ENCODE assay signal across 8 mouse cellular contexts in the genomic region with DNA sequence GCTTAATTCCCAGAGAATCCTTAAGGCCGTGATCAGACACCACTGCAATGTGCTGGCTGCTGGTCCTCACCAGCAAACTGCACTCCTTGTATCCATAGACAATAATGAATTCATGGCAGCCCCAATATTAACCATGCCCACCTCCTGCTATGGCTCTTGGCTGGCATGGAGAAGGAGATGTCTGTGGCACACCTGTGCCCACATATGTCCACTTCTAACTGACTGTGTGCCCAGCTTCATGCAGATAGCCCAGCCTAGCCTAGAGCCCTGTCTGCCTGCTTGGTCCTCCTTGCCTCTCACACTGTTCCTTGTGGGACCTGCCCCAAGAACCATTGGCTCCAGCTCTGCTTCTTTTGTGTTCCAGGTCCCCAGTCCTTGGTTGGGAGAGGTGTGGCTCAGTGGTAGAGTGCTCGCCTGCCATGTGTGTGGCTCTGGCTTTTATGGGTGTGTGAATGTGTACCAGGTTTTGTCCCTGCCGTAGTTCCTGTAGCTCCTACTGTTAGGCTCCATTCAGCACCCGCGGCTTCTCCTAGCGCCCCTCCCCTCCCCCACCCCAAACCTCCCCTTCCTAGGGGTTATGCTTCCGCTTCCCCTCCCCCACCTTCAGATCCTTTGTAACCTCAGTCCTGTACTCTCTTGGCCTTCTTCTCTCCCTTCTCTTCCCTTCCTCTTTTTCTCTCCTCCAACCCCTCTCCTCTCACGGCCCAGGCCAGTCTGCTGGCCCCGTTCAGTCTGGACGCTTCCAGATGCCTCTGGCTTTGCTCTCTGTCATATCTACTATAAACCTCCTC. TPM values are rescaled to one million over a fixed set of nuclear protein-coding genes. Genes with fewer than 3 reads are reported as not detected.
DNase-seq lines count a peak whose midpoint lies in the region; ATAC-seq and TF ChIP-seq lines count a peak whose summit lies in the region.

No protein-coding gene starts in this region.

- peaks cover 51% of the 10 kb centered on the region for H3K4me1 ChIP-seq in bone marrow macrophage, adult 2 months (ENCODE audit: control insufficient read depth, insufficient read depth, low read length)
- no peaks in the 10 kb centered on the region; the same call in none of the 2 replicates for H3K4me1 ChIP-seq in small intestine, adult 2 months (ENCODE audit: control insufficient read depth, insufficient read depth, insufficient read length, low read length)
- no peaks in the 10 kb centered on the region for H3K4me1 ChIP-seq in hindbrain, embryonic 11.5 days (replicated peaks; ENCODE audit: control insufficient read depth, insufficient read depth, low read length)

- H3K9ac ChIP-seq in hindbrain, embryonic 11.5 days (ENCODE audit: low read depth, low read length): no peak overlapping the region

- 70% methylated on average over 10 of the region's 10 CpGs for WGBS in small intestine, adult 2 months
- 43% methylated on average over 10 of the region's 10 CpGs for WGBS in hindbrain, embryonic 11.5 days

- no peak for DNase-seq in layer of hippocampus, adult 2 months (ENCODE audit: low spot score in 2 of 2)
- DNase-seq in layer of hippocampus, adult 11-12 months (ENCODE audit: low spot score): no peak
- no peak for DNase-seq in urinary bladder, postnatal 10 days (ENCODE audit: low spot score)
- no peak for DNase-seq in frontal cortex, postnatal 14 days (ENCODE audit: low spot score in 2 of 2)
- no peak for DNase-seq in hindbrain, embryonic 11.5 days (ENCODE audit: low spot score)

- no peak overlapping the region for H3K4me3 ChIP-seq in layer of hippocampus, adult 2 months
- H3K4me3 ChIP-seq in bone marrow macrophage, adult 2 months (ENCODE audit: insufficient read depth, low read length): peak overlapping the region; percentile 69
- no peak overlapping the region for H3K4me3 ChIP-seq in small intestine, adult 2 months (ENCODE audit: low read depth, low read length)
- no peak overlapping the region for H3K4me3 ChIP-seq in hindbrain, embryonic 11.5 days (ENCODE audit: low read depth, low read length)

- no peaks in the 10 kb centered on the region for H3K27me3 ChIP-seq in small intestine, adult 2 months (ENCODE audit: control insufficient read depth, insufficient read depth, low read length)
- H3K27me3 ChIP-seq in hindbrain, embryonic 11.5 days (ENCODE audit: control insufficient read depth, insufficient read depth, low read length): no peaks in the 10 kb centered on the region

- 0 out of 2 replicates have a peak overlapping the region, but pooled peaks have one; percentile 0 for H3K27ac ChIP-seq in layer of hippocampus, adult 2 months
- H3K27ac ChIP-seq in bone marrow macrophage, adult 2 months (ENCODE audit: insufficient read depth, low read depth, low read length): peak overlapping the region; percentile 94
- H3K27ac ChIP-seq in small intestine, adult 2 months (ENCODE audit: insufficient read depth, low read depth, low read length): peak overlapping the region; percentile 73; the same call in 1 of the 2 replicates
- no peak overlapping the region for H3K27ac ChIP-seq in hindbrain, embryonic 11.5 days (ENCODE audit: low read depth, low read length)

- peak; percentile 31 for ATAC-seq in granulocyte monocyte progenitor cell, adult 5-6 weeks (replicated peaks; ENCODE audit: poor library complexity, severe bottlenecking)
- no peak for ATAC-seq in hindbrain, embryonic 11.5 days (ENCODE audit: low FRiP score)

- TF ChIP-seq CTCF in layer of hippocampus, adult 2 months (conservative IDR thresholded peaks at IDR 0.05): no peak
- TF ChIP-seq CTCF in bone marrow macrophage, adult 2 months (IDR thresholded peaks at IDR 0.05; ENCODE audit: low read depth, low read length): no peak
- TF ChIP-seq CTCF in small intestine, adult 2 months (IDR thresholded peaks at IDR 0.05; ENCODE audit: extremely low read depth, insufficient read length, insufficient replicate concordance, low read depth, low read length): no peak

- H3K36me3 ChIP-seq in small intestine, adult 2 months (ENCODE audit: control insufficient read depth, insufficient read depth, low read length): no peaks in the 10 kb centered on the region
- H3K36me3 ChIP-seq in hindbrain, embryonic 11.5 days (ENCODE audit: control insufficient read depth, insufficient read depth, low read length): no peaks in the 10 kb centered on the region

- no peaks in the 10 kb centered on the region for H3K9me3 ChIP-seq in hindbrain, embryonic 11.5 days (ENCODE audit: control insufficient read depth, low read length)

- TF ChIP-seq POLR2A in bone marrow macrophage, adult 2 months (IDR thresholded peaks at IDR 0.05; ENCODE audit: borderline replicate concordance, low read depth, low read length): no peak
- no peak for TF ChIP-seq POLR2A in small intestine, adult 2 months (IDR thresholded peaks at IDR 0.05; ENCODE audit: low read depth, low read length)

- H3K4me2 ChIP-seq in hindbrain, embryonic 11.5 days (replicated peaks; ENCODE audit: low read depth, low read length): no peak overlapping the region

RNA-seq across cellular contexts. Expression of a gene that starts 6.3 kb away (rescaled TPM):
- 1 to 10 TPM; 3.1 to 5.5 TPM for total RNA-seq in layer of hippocampus, adult 2 months (2021)
- 32.1 and 36.2 TPM in 2 replicates for polyA plus RNA-seq in bone marrow macrophage, adult 2 months (2012; ENCODE audit: insufficient read depth, insufficient read length, missing spikeins)
- total RNA-seq in granulocyte monocyte progenitor cell, adult 5-6 weeks (2014; fragmentation: Nextera tagmentation): 19.4 and 67.1 TPM in 2 replicates
- total RNA-seq in granulocyte monocyte progenitor cell, adult 5-6 weeks (2017): 15.8 and 22.4 TPM in 2 replicates
- polyA plus RNA-seq in small intestine, adult 2 months (2012; rRNA removed): 29.5 and 36.4 TPM in 2 replicates
- 5.2 and 5.3 TPM in 2 replicates for polyA plus RNA-seq in hindbrain, embryonic 11.5 days (2014; fragmentation: Nextera tagmentation; extraction: Ambion mirVana)

RNA-seq across cellular contexts. Expression of a gene that starts 10.4 kb away (rescaled TPM):
- 1 to 10 TPM; 1.3 to 1.6 TPM for total RNA-seq in layer of hippocampus, adult 2 months (2021)
- polyA plus RNA-seq in bone marrow macrophage, adult 2 months (2012; ENCODE audit: insufficient read depth, insufficient read length, missing spikeins): 18.5 and 22.9 TPM in 2 replicates
- total RNA-seq in granulocyte monocyte progenitor cell, adult 5-6 weeks (2014; fragmentation: Nextera tagmentation): 76.0 and 153 TPM in 2 replicates
- 38.6 and 38.8 TPM in 2 replicates for total RNA-seq in granulocyte monocyte progenitor cell, adult 5-6 weeks (2017)
- 26.8 and 64.8 TPM in 2 replicates for polyA plus RNA-seq in small intestine, adult 2 months (2012; rRNA removed)
- polyA plus RNA-seq in hindbrain, embryonic 11.5 days (2014; fragmentation: Nextera tagmentation; extraction: Ambion mirVana): 19.8 and 21.3 TPM in 2 replicates

RNA-seq across cellular contexts. Expression of a gene that starts 19.3 kb away (rescaled TPM):
- 10 to 100 TPM; 60.7 to 62.3 TPM for total RNA-seq in layer of hippocampus, adult 2 months (2021)
- polyA plus RNA-seq in bone marrow macrophage, adult 2 months (2012; ENCODE audit: insufficient read depth, insufficient read length, missing spikeins): 187 and 203 TPM in 2 replicates
- total RNA-seq in granulocyte monocyte progenitor cell, adult 5-6 weeks (2014; fragmentation: Nextera tagmentation): 276 and 290 TPM in 2 replicates
- total RNA-seq in granulocyte monocyte progenitor cell, adult 5-6 weeks (2017): 139 and 228 TPM in 2 replicates
- polyA plus RNA-seq in small intestine, adult 2 months (2012; rRNA removed): 327 and 537 TPM in 2 replicates
- polyA plus RNA-seq in hindbrain, embryonic 11.5 days (2014; fragmentation: Nextera tagmentation; extraction: Ambion mirVana): 194 and 206 TPM in 2 replicates

RNA-seq across cellular contexts. Expression of a gene that starts 53.8 kb away (rescaled TPM):
- total RNA-seq in layer of hippocampus, adult 2 months (2021): 10 to 100 TPM; 11.8 to 13.9 TPM
- 32.8 and 36.7 TPM in 2 replicates for polyA plus RNA-seq in bone marrow macrophage, adult 2 months (2012; ENCODE audit: insufficient read depth, insufficient read length, missing spikeins)
- total RNA-seq in granulocyte monocyte progenitor cell, adult 5-6 weeks (2014; fragmentation: Nextera tagmentation): 39.0 and 46.3 TPM in 2 replicates
- 36.1 and 46.6 TPM in 2 replicates for total RNA-seq in granulocyte monocyte progenitor cell, adult 5-6 weeks (2017)
- 9.7 and 20.4 TPM in 2 replicates for polyA plus RNA-seq in small intestine, adult 2 months (2012; rRNA removed)
- 4.7 and 6.2 TPM in 2 replicates for polyA plus RNA-seq in hindbrain, embryonic 11.5 days (2014; fragmentation: Nextera tagmentation; extraction: Ambion mirVana)

RNA-seq across cellular contexts. Expression of a gene that starts 54.0 kb away (rescaled TPM):
- total RNA-seq in layer of hippocampus, adult 2 months (2021): 10 to 100 TPM; 77.3 to 88.6 TPM
- polyA plus RNA-seq in bone marrow macrophage, adult 2 months (2012; ENCODE audit: insufficient read depth, insufficient read length, missing spikeins): 55.0 and 59.6 TPM in 2 replicates
- 41.0 and 55.7 TPM in 2 replicates for total RNA-seq in granulocyte monocyte progenitor cell, adult 5-6 weeks (2014; fragmentation: Nextera tagmentation)
- 16.1 and 21.7 TPM in 2 replicates for total RNA-seq in granulocyte monocyte progenitor cell, adult 5-6 weeks (2017)
- 59.9 and 161 TPM in 2 replicates for polyA plus RNA-seq in small intestine, adult 2 months (2012; rRNA removed)
- 48.3 and 60.2 TPM in 2 replicates for polyA plus RNA-seq in hindbrain, embryonic 11.5 days (2014; fragmentation: Nextera tagmentation; extraction: Ambion mirVana)
